Mouse (Mus musculus) adrenal gland, adult 8-10 months (tissue): ENCODE results near the gene Dync1i1. TPM values are rescaled to one million over a fixed set of nuclear protein-coding genes. Genes with fewer than 3 reads are reported as not detected.

Experiments used
- DNase-seq: peaks from one replicate; pipeline ENCODE4 v3.0.0; 2022
- total RNA-seq, 4 experiments: library from RNA; stranded (reverse); gene quantifications; 2 replicates each; pipeline ENCODE4 v1.2.4; 2022

The Dync1i1 gene
- total RNA-seq, 4 experiments from 2014 or later: 2.4 to 2.8 (median 2.5) TPM

- no peak for DNase-seq
Measured at GRCm38 (mm10) chr6:5858901-5859598, 133.6 kb downstream of the Dync1i1 start.

- DNase-seq: no peak
Measured at GRCm38 (mm10) chr6:5859630-5860029, 134.2 kb downstream of the Dync1i1 start.

DNA sequence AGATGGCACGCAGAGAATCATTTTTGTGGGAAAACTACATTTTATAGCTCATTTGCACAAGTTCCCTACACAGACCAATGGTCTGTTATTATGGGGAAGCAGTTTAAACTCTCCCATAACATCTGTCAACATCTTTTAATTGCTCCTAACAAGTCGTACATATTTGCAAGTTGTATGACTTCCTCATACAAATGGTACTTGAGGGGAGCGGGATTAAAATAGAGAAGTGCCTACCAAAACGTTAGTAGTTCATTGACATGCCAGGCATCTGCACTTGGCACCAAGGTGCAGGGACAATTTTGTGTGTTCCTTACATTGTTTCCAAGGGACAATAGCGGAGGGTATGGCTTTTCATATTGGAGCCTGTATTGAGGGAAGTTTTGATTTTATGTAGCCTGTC, 140.7 kb downstream of the Dync1i1 start:
- DNase-seq: no peak

- no peak for DNase-seq
Measured at GRCm38 (mm10) chr6:5867221-5867620, 141.8 kb downstream of the Dync1i1 start.

- DNase-seq: no peak
Measured at GRCm38 (mm10) chr6:5871060-5871459, 145.6 kb downstream of the Dync1i1 start.

- DNase-seq: no peak
Measured at GRCm38 (mm10) chr6:5871581-5872298, 146.3 kb downstream of the Dync1i1 start.

- DNase-seq: no peak
Measured at GRCm38 (mm10) chr6:5889341-5889740, 163.9 kb downstream of the Dync1i1 start.

DNA sequence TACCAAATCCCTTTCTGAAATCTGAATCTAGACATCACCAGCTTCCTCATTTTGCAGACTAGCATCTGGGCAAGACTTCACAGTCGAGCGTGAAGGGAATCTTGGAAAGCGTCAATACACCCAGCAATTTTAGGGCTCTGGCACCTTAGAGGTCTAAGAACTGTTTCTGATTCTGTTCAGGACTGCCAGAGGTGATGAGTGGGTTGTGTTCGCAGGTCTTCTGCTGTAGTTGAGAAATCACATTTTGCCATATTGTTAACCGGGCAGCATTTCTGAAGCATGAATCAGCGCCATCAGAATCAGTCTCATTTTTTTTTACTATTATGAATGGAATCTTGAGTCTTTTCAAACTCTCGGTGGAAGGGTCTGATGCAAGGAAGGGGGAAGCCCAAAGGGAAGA, 185.9 kb downstream of the Dync1i1 start:
- DNase-seq: no peak

DNA sequence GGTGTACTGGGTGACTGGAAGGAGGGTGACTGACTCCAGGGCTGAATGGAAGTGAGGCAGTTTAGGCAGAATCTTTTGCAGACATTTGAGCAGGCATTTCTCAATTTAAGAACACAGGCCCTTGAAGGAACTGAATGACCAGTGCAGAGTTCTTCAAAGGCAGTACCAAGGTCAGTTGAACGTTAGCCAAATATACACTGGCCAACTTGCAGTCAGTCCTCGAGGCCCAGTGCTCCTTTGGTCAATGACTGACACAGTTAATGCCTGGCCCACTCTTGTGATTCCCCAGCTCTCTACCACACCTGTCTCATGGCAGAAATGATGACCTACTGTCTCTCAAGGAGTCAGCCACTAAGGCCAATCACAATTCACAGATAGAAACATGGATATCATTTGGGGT, 189.6 kb downstream of the Dync1i1 start:
- peak; percentile 1 for DNase-seq

- no peak for DNase-seq
Measured at GRCm38 (mm10) chr6:5920670-5921069, 195.2 kb downstream of the Dync1i1 start.

GRCm38 (mm10) chr6:5922676-5923075, 197.2 kb downstream of the Dync1i1 start:
- DNase-seq: no peak

DNA sequence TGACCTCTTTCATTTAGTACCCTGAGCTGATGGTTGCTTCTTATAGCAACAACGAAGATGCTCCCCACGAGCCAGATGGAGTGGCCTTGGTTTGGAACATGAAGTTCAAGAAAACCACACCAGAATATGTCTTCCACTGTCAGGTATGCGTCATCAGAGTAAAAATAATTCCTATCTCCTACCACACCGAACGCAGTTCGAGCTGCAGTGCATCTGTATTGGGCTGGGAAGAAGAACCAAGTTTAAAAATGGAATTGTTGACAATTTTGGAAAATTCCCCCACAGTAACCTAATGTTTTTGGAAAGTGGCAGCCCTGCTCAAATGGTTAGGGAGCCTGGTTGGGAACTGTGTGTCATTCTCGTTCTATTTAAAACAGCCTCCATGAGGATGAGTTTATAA, 197.7 kb downstream of the Dync1i1 start:
- DNase-seq: no peak

- no peak for DNase-seq
Measured at GRCm38 (mm10) chr6:5930140-5930539, 204.7 kb downstream of the Dync1i1 start.

DNA sequence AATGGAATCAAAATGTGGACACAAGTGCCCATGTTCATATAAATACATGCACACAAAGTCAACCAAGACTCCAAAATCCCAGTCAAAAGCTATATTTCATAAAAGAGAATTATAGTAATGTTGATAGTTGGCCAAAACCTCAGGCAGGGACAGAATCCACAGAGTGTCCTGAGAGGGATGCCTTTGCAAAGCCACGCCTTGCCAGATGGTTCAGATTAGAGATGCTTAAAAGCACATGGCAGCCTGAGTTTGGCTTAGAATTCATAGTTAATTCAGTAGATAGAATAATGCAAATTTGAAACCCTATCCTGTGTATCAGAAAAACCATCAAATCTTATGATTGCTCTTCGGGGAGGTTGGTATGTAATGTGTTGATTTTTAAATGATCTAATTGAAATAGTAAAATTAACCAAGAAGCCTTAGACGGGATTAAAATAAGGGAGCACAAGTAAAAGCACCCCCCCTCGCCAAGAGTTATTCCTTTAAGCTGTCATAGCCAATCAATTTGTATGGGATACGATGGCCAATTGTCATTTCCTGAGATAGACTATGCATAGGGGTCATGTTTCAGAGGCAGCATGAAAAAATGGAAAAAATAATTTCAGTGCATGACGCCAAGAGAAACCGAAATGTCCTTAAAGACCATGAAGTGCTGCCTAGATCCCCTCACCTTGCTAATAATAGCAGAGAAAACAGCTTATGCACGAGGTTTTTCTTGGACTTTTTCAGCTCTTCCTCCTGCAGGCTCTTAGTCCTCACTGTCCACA, 210.3 kb downstream of the Dync1i1 start:
- no peak for DNase-seq

GRCm38 (mm10) chr6:5949812-5950392, 224.5 kb downstream of the Dync1i1 start:
- DNase-seq: no peak

DNA sequence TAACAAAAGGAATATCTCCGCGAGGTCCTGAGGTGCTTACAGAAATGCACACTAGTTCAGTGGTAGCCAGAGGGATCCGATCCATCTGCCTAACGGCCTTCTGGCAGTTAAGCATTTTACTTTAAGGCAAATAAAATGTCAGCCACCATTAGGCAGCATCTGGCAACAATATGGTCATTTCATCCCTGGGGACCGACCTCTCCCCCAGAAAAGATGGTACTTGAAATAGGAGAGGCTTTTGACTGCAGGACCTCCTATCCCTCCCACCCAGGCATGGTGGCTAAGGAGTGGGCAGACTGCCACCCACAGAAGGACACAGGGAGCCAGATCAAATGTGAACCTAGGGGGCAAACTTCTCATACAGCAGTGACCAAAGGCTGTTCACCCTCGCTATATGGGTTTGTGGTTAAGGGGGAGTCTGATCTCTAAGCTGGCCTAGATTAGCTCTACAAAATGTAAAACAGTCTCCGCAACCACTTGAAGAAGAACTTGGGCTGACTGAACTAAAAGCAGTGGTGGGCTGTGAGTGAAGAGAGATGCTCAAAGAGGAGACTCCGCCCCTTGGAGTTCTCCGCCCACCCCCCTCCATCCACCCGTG, 231.0 kb downstream of the Dync1i1 start:
- no peak for DNase-seq

DNA sequence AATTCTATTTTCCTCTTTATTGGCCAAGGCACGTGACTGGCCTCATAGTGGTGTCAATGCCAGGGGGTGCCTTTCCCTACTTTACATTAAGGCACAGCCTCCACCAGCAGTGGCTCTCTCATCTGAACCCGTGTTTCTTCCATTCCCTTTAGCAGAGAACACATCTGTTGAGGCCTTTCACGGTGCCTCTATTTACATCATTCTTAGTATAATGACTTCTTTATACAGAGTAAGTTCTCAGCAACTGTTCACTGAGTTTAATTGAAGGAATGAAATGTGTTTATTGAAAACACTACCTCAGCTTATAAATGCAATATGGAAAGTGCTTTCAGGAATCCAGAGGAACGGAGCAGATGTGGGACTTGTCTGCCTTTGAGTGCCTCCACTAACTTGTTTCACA, 235.3 kb downstream of the Dync1i1 start:
- DNase-seq: no peak

GRCm38 (mm10) chr6:5961960-5962359, 236.5 kb downstream of the Dync1i1 start:
- DNase-seq: no peak

DNA sequence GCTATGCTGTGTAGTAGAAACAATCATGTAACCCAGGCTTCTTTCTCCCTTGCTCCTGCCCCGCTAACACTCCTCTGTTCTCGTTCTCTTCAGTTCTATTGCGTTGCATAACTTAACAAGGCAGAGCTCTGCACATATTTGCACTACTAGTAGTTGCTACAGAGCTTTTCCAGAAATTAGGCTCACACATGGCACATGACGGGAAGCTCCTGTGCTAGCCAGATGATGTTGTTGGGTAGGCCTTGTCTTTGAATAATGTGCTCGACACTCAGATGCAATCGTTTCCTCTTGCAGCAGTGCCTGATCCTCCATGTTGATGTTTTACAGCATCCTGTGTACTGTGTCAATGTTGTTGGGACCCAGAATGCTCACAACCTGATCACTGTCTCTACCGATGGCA, 240.9 kb downstream of the Dync1i1 start:
- DNase-seq: no peak

DNA sequence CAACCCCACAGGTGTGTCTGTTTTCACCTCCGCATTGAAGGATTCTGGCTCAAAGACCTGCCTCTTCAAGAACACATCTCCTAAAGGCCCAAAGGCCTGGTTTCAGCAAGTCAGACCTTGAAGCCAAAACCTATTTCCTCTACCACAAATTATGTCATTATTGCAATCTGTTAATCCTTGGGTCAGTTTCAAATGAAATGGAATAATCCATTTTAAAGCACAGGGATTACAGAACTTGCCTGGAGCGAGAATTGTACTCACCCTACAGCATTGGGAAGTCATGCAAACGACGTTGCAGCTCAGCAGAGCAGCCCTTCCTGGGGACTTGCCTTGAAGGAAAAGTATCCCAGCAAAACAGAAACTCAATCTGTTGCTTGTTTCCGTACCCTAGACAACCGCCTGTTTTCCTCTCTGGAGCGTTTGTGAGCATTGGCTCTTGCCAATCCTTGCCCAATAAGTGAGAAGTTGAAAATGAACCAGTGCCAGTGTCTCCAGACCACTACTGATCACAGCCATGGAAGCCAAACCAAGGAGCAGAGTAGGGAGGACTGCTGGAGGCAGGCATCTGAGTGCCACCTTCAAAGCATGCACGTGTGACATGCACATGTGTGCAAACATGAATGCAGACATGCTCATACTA, 241.5 kb downstream of the Dync1i1 start:
- no peak for DNase-seq

DNA sequence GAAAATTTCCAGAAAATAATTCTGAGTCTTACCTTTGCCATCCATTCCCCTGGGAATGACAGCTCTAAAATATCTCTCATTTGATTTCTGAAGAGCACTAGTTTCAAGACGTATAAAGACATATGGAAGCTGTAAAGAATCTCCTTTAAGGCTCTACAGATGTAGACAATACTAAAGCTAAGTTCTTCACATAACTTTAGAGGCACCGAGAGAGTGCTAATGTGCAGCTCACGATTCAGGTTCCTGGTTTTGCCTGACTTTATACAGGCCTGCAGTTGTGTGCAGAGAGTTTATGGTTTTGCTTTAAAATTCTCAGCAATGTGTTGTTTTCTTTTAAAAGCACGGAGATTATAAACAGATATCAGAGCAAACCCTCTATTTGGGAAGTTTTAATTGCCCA, 242.1 kb downstream of the Dync1i1 start:
- no peak for DNase-seq

DNA sequence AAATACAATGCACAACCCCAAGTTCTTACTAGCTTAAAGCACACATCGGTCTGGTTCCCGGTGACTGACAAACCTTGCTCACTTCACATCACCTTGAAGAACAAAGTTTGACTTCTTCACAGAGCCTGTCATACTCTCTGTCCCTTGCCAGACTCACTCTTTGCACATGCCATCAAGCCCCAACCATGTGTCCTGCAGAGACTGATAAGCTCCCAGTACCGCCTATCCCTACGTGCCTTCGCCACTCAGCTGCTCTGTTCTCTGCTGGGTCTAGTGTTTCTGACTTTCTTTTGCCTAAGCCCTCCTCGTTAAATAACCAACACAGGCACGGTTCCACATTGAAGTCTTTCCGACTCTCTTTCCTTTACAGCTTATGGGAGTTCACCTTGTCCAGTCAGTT, 244.2 kb downstream of the Dync1i1 start:
- no peak for DNase-seq
